Mouse (Mus musculus): ENCODE measurements at regions not wholly inside any gene's neighbourhood (a gene's known extent, or its start where the extent isn't known, plus 50 kb on each side); places are given as distances from the start of the nearest gene placed in this dataset.

DNA sequence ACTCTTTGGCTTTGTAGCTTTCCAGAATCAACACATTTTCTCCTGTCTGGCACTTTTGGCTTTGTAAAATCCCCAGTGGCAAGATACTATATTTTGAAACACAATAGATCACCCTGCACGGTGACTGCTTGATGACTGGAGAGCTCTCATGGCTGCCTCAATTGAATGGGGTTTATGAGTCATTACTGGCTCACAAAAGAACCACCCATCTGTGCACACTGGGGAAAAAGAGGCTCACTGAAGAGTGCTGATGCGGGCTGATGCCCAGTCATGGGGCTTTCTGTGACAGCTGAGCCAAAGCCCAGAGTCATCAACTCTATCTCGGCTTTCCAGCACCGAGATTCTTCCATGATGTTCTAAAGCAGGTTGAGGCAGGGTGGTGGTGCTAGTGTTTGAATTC is 163.1 kb downstream of the Lnpk start:
- TF ChIP-seq CTCF (IDR thresholded peaks at IDR 0.05; ENCODE audit: extremely low read depth, insufficient read depth, insufficient read length, insufficient replicate concordance) (no peak), POLR2A (IDR thresholded peaks at IDR 0.05; ENCODE audit: low read depth, low read length) (no peak)
